8 mouse cellular contexts compared by ENCODE assay signal in genomic region chr12:80113586-80114021, GRCm38 (mm10). TPM values are rescaled to one million over a fixed set of nuclear protein-coding genes. Genes with fewer than 3 reads are reported as not detected.
DNase-seq lines count a peak whose midpoint lies in the region; ATAC-seq lines count a peak whose summit lies in the region.

No protein-coding gene starts in this region.

- H3K9ac ChIP-seq in forebrain, embryonic 15.5 days (replicated peaks) = peak overlapping the region; percentile 34; the same call in 1 of the 2 replicates
- peak overlapping the region; percentile 89 for H3K9ac ChIP-seq in limb, embryonic 13.5 days
- H3K9ac ChIP-seq in midbrain, embryonic 13.5 days (replicated peaks) = peak overlapping the region; percentile 80

- peaks cover 10% of the 10 kb centered on the region; the same call in 1 of the 2 replicates for H3K27me3 ChIP-seq in forebrain, embryonic 15.5 days
- no peaks in the 10 kb centered on the region for H3K27me3 ChIP-seq in hindbrain, embryonic 10.5 days (ENCODE audit: insufficient read depth, poor library complexity, severe bottlenecking)
- no peaks in the 10 kb centered on the region for H3K27me3 ChIP-seq in limb, embryonic 13.5 days
- H3K27me3 ChIP-seq in midbrain, embryonic 13.5 days = peaks cover 29% of the 10 kb centered on the region

- 1% methylated on average over 22 of the region's 22 CpGs for WGBS in forebrain, embryonic 15.5 days
- WGBS in hindbrain, embryonic 10.5 days = under 1% methylated on average over 22 of the region's 22 CpGs
- under 1% methylated on average over 22 of the region's 22 CpGs for whole genome bisulfite sequencing in limb, embryonic 13.5 days
- under 1% methylated on average over 22 of the region's 22 CpGs for WGBS in midbrain, embryonic 13.5 days

- DNase-seq in cerebellum, adult 9-11 months = peak; percentile 37
- no peak for DNase-seq in cerebellum, postnatal 4 days (ENCODE audit: low spot score in 2 of 2)
- DNase-seq in hindbrain, embryonic 10.5 days (ENCODE audit: low spot score) = peak; percentile 75
- peak; percentile 59 for DNase-seq in testis, postnatal 14 days (ENCODE audit: low spot score)
- no peak for DNase-seq in frontal cortex, postnatal 14 days (ENCODE audit: low spot score in 2 of 2)

- H3K9me3 ChIP-seq in forebrain, embryonic 15.5 days = no peaks in the 10 kb centered on the region
- H3K9me3 ChIP-seq in hindbrain, embryonic 10.5 days = no peaks in the 10 kb centered on the region
- no peaks in the 10 kb centered on the region for H3K9me3 ChIP-seq in limb, embryonic 13.5 days
- no peaks in the 10 kb centered on the region for H3K9me3 ChIP-seq in midbrain, embryonic 13.5 days

- H3K4me2 ChIP-seq in forebrain, embryonic 15.5 days (replicated peaks) = peak overlapping the region; percentile 82
- H3K4me2 ChIP-seq in limb, embryonic 13.5 days (replicated peaks) = peak overlapping the region; percentile 85
- H3K4me2 ChIP-seq in midbrain, embryonic 13.5 days (replicated peaks) = peak overlapping the region; percentile 94

- ATAC-seq in forebrain, embryonic 15.5 days (replicated peaks) = no peak
- no peak for ATAC-seq in limb, embryonic 13.5 days (ENCODE audit: low FRiP score, low read depth)
- ATAC-seq in midbrain, embryonic 13.5 days = no peak

- peaks cover 64% of the 10 kb centered on the region for H3K4me1 ChIP-seq in forebrain, embryonic 15.5 days
- H3K4me1 ChIP-seq in hindbrain, embryonic 10.5 days (replicated peaks) = peaks cover 64% of the 10 kb centered on the region
- H3K4me1 ChIP-seq in limb, embryonic 13.5 days = peaks cover 38% of the 10 kb centered on the region
- H3K4me1 ChIP-seq in midbrain, embryonic 13.5 days (replicated peaks) = peaks cover 61% of the 10 kb centered on the region

- no peaks in the 10 kb centered on the region for H3K36me3 ChIP-seq in forebrain, embryonic 15.5 days
- H3K36me3 ChIP-seq in hindbrain, embryonic 10.5 days = peaks cover 31% of the 10 kb centered on the region
- H3K36me3 ChIP-seq in limb, embryonic 13.5 days = peaks cover 22% of the 10 kb centered on the region
- no peaks in the 10 kb centered on the region for H3K36me3 ChIP-seq in midbrain, embryonic 13.5 days

- peak overlapping the region; percentile 92 for H3K27ac ChIP-seq in forebrain, embryonic 15.5 days (replicated peaks)
- peak overlapping the region; percentile 98 for H3K27ac ChIP-seq in hindbrain, embryonic 10.5 days
- H3K27ac ChIP-seq in limb, embryonic 13.5 days = peak overlapping the region; percentile 99
- H3K27ac ChIP-seq in midbrain, embryonic 13.5 days = peak overlapping the region; percentile 92

- peak overlapping the region; percentile 86 for H3K4me3 ChIP-seq in forebrain, embryonic 15.5 days
- H3K4me3 ChIP-seq in hindbrain, embryonic 10.5 days = peak overlapping the region; percentile 90
- H3K4me3 ChIP-seq in limb, embryonic 13.5 days = peak overlapping the region; percentile 91
- peak overlapping the region; percentile 70 for H3K4me3 ChIP-seq in midbrain, embryonic 13.5 days (replicated peaks)

RNA-seq across cellular contexts. Expression of gene Zfp36l1, which starts 0.8 kb away (rescaled TPM):
- 28.2 and 35.3 TPM in 2 replicates for polyA plus RNA-seq in forebrain, embryonic 15.5 days (2015; fragmentation: Nextera tagmentation; extraction: Ambion mirVana)
- polyA plus RNA-seq in hindbrain, embryonic 10.5 days (2016; fragmentation: Nextera tagmentation; extraction: Ambion mirVana) = 106 and 117 TPM in 2 replicates
- 134 and 146 TPM in 2 replicates for polyA plus RNA-seq in limb, embryonic 13.5 days (2015; fragmentation: Nextera tagmentation; extraction: Ambion mirVana)
- 51.7 and 60.1 TPM in 2 replicates for polyA plus RNA-seq in midbrain, embryonic 13.5 days (2015; fragmentation: Nextera tagmentation; extraction: Ambion mirVana)

Comparison
In these comparisons a context has a peak if more than half of its experiments do, and no peak if none do; other contexts are left out.
1. DNase-seq: peak in cerebellum, adult 9-11 months (single experiment), hindbrain, embryonic 10.5 days (single experiment) and testis, postnatal 14 days (single experiment); none in cerebellum, postnatal 4 days (0 of 2) and frontal cortex, postnatal 14 days (0 of 2).
2. H3K9ac ChIP-seq: peak in every context shown above with its lines; median percentile 89 in limb, embryonic 13.5 days; 80 in midbrain, embryonic 13.5 days; 34 in forebrain, embryonic 15.5 days.
3. Peak in every context shown above with its lines, with median percentiles within 50 percentile points of each other: H3K27ac ChIP-seq, H3K4me2 ChIP-seq and H3K4me3 ChIP-seq.